Mouse (Mus musculus): ENCODE results near the gene Klhdc7a.

- no peak for TF ChIP-seq CTCF (conservative IDR thresholded peaks at IDR 0.05; ENCODE audit: low read length)
- TF ChIP-seq NANOG (IDR thresholded peaks at IDR 0.05; ENCODE audit: borderline replicate concordance, low read length) = no peak
These were observed 4.8 kb downstream of the Klhdc7a start for GRCm38 (mm10) chr4:139963059-139963458.
